Mouse (Mus musculus) T-cell, adult 66 days (primary cell): Measurements from ENCODE around the gene Bcas1. TPM values are rescaled to one million over a fixed set of nuclear protein-coding genes. Genes with fewer than 3 reads are reported as not detected.

Experiments used
- total RNA-seq, 2 experiments: library from RNA; stranded (reverse); gene quantifications; 3 replicates in 1 of 2; 4 replicates in 1 of 2; pipeline ENCODE4 v1.2.4; 2023

Bcas1 gene
- 1 to 10 TPM in 1 of 2 experiments, not detected in 1; 1.2 TPM for total RNA-seq

GRCm38 (mm10) chr2:170427704-170428103 is at the start of gene Bcas1:
Gene Bcas1 (minus strand): TSS chr2:170427845.

Other genes starting within 250 kb of the Bcas1 start
- gene Pfdn4, start 68.6 kb upstream of the Bcas1 start, total RNA-seq: 10 to 100 TPM; 23.6 to 24.5 TPM
- gene Cyp24a1, start 69.3 kb upstream of the Bcas1 start, total RNA-seq: not detected
- gene 4930470P17Rik, start 174.2 kb upstream of the Bcas1 start, total RNA-seq: not detected